Mouse (Mus musculus): ENCODE data around the gene Akna. TPM values are rescaled to one million over a fixed set of nuclear protein-coding genes. Genes with fewer than 3 reads are reported as not detected.

Gene Akna
- polyA plus RNA-seq, 1 experiment from 2014 or later: 8.8 TPM

- H3K27me3 ChIP-seq (replicated peaks; ENCODE audit: control insufficient read depth, insufficient read depth, low read length): no peaks in the 10 kb centered on the region
- H3K4me1 ChIP-seq (replicated peaks; ENCODE audit: control insufficient read depth, insufficient read depth, low read length): peaks cover 3% of the 10 kb centered on the region; the same call in 1 of the 2 replicates
- 7% methylated on average over 4 of the region's 4 CpGs for WGBS
- H3K4me2 ChIP-seq: no peak overlapping the region
- DNase-seq (ENCODE audit: low spot score): peak; percentile 78
- no peak overlapping the region for H3K9ac ChIP-seq (ENCODE audit: low read depth, low read length)
- no peak overlapping the region for H3K4me3 ChIP-seq (ENCODE audit: low read depth, low read length)
- no peaks in the 10 kb centered on the region; the same call in 1 of the 2 replicates for H3K36me3 ChIP-seq (ENCODE audit: control insufficient read depth, insufficient read depth, low read length)
- ATAC-seq (replicated peaks; ENCODE audit: low FRiP score): 0 out of 2 replicates have a peak, but pooled peaks have one; percentile 40
- no peak overlapping the region for H3K27ac ChIP-seq (ENCODE audit: low read depth, low read length)
- H3K9me3 ChIP-seq (ENCODE audit: control insufficient read depth, low read length): no peaks in the 10 kb centered on the region
Measured at GRCm38 (mm10) chr4:63368577-63368976, 34.6 kb downstream of the Akna start.

GRCm38 (mm10) chr4:63362150-63362549 lies 41.0 kb downstream of the Akna start, which contains the start of gene Orm2:
Gene Orm2, plus strand, starts transcription at chr4:63362449.
- WGBS: 80% methylated on average over 5 of the region's 5 CpGs
- no peak for ATAC-seq (replicated peaks; ENCODE audit: low FRiP score)
- Histone ChIP-seq H3K4me2 (no peak within 1 kb of the TSS), H3K9ac (ENCODE audit: low read depth, low read length) (no peak within 1 kb of the TSS), H3K4me1 (replicated peaks; ENCODE audit: control insufficient read depth, insufficient read depth, low read length) (no peaks in the 10 kb centered on the region), H3K36me3 (ENCODE audit: control insufficient read depth, insufficient read depth, low read length) (no peaks in the 10 kb centered on the region), H3K27ac (ENCODE audit: low read depth, low read length) (no peak within 1 kb of the TSS), H3K9me3 (ENCODE audit: control insufficient read depth, low read length) (no peaks in the 10 kb centered on the region), H3K27me3 (replicated peaks; ENCODE audit: control insufficient read depth, insufficient read depth, low read length) (no peaks in the 10 kb centered on the region), H3K4me3 (ENCODE audit: low read depth, low read length) (no peak within 1 kb of the TSS)
- DNase-seq (ENCODE audit: low spot score): no peak

DNA sequence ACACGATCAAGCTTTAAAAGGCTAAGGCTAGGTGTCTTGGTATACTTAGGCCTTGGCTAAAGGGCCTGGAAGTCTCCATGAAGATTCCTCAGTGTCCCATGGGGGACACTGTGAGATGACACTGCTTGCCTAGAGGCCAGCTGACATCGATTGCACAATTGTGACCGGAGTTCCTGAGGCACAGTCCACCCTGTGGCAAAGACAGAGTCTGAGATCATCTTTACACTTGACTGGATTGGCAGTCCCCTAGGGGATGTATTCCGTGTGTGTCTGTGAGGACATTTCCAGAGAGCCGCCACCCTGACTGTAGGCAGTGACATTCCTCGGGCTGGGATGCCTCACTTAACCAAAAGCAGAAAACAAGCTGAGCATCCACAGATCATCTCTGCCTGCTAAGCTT lies 43.3 kb downstream of the Akna start:
- ATAC-seq (replicated peaks; ENCODE audit: low FRiP score) (no peak), DNase-seq (ENCODE audit: low spot score) (no peak)
- no peak overlapping the region for H3K9ac ChIP-seq (ENCODE audit: low read depth, low read length)
- 77% methylated on average over 6 of the region's 6 CpGs for whole genome bisulfite sequencing
- H3K4me2 ChIP-seq: no peak overlapping the region
- no peaks in the 10 kb centered on the region; the same call in 1 of the 2 replicates for H3K4me1 ChIP-seq (replicated peaks; ENCODE audit: control insufficient read depth, insufficient read depth, low read length)
- H3K27me3 ChIP-seq (replicated peaks; ENCODE audit: control insufficient read depth, insufficient read depth, low read length): no peaks in the 10 kb centered on the region
- H3K4me3 ChIP-seq (ENCODE audit: low read depth, low read length): no peak overlapping the region
- H3K36me3 ChIP-seq (ENCODE audit: control insufficient read depth, insufficient read depth, low read length): no peaks in the 10 kb centered on the region
- H3K9me3 ChIP-seq (ENCODE audit: control insufficient read depth, low read length): no peaks in the 10 kb centered on the region
- no peak overlapping the region for H3K27ac ChIP-seq (ENCODE audit: low read depth, low read length)

DNA sequence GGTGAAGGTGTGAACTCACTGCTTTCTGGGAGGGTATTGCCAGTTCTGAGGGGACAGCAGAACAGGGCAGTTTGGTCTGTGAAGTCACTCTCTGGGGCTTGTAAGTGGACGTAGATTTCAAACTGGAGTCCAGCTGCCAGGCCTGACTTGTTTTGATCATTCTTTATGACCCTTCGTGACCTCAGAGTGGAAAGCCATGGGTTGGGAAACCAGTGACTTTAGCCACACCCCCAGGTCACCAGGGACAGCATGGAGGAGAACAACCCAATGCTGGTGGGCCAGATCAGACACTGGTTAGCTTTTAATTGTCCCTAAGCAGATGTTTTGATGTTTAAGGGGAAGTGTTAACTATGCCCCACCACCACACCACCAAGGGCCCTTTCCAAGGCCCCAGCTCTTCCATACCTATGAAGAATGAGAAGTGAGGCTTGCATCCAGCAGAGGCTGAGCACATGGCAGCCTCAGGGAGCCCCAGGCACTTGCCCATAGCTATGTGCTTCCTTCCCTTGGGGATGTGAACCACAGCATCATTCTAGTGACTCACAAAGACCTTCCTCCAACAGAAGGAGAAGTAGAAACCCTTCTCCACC lies 46.1 kb downstream of the Akna start:
- 0 out of 2 replicates have a peak, but pooled peaks have one; percentile 20 for ATAC-seq (replicated peaks; ENCODE audit: low FRiP score)

GRCm38 (mm10) chr4:63355877-63356665 lies 47.1 kb downstream of the Akna start, which contains the start of gene Orm3:
Gene Orm3, plus strand, starts transcription at chr4:63356162.
- Histone ChIP-seq H3K4me2 (no peak within 1 kb of the TSS), H3K4me3 (ENCODE audit: low read depth, low read length) (no peak within 1 kb of the TSS), H3K36me3 (ENCODE audit: control insufficient read depth, insufficient read depth, low read length) (no peaks in the 10 kb centered on the region), H3K9ac (ENCODE audit: low read depth, low read length) (no peak within 1 kb of the TSS), H3K4me1 (replicated peaks; ENCODE audit: control insufficient read depth, insufficient read depth, low read length) (no peaks in the 10 kb centered on the region; the same call in 1 of the 2 replicates), H3K9me3 (ENCODE audit: control insufficient read depth, low read length) (no peaks in the 10 kb centered on the region), H3K27ac (ENCODE audit: low read depth, low read length) (no peak within 1 kb of the TSS), H3K27me3 (replicated peaks; ENCODE audit: control insufficient read depth, insufficient read depth, low read length) (no peaks in the 10 kb centered on the region)
- DNase-seq (ENCODE audit: low spot score) (no peak), ATAC-seq (replicated peaks; ENCODE audit: low FRiP score) (no peak)
- WGBS: 62% methylated on average over 4 of the region's 4 CpGs

More for the DNA sequence above, 46.1 kb downstream of the Akna start:
- DNase-seq (ENCODE audit: low spot score): no peak
- 42% methylated on average over 2 of the region's 2 CpGs for WGBS
- Histone ChIP-seq H3K27ac (ENCODE audit: low read depth, low read length) (no peak overlapping the region), H3K9ac (ENCODE audit: low read depth, low read length) (no peak overlapping the region), H3K4me2 (no peak overlapping the region), H3K36me3 (ENCODE audit: control insufficient read depth, insufficient read depth, low read length) (no peaks in the 10 kb centered on the region), H3K9me3 (ENCODE audit: control insufficient read depth, low read length) (no peaks in the 10 kb centered on the region), H3K4me1 (replicated peaks; ENCODE audit: control insufficient read depth, insufficient read depth, low read length) (no peaks in the 10 kb centered on the region; the same call in 1 of the 2 replicates), H3K27me3 (replicated peaks; ENCODE audit: control insufficient read depth, insufficient read depth, low read length) (no peaks in the 10 kb centered on the region), H3K4me3 (ENCODE audit: low read depth, low read length) (no peak overlapping the region)

DNA sequence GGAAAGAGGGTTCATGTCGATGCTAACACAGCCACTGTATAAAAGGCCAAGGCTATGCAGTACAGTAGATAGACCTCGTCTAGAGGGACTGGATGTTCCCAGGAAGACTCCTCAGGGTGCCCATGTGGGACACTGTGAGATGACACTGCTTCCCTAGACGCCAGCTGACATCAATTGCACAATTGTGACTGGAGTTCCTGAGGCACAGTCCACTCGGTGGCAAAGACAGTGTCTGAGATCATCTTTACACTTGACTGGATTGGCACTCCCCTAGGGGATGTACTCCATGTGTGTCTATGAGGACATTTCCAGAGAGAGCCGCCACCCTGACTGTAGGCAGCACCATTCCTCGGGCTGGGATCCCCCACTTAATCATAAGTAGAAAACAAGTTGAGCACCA lies 54.6 kb downstream of the Akna start:
- DNase-seq (ENCODE audit: low spot score) (no peak), ATAC-seq (replicated peaks; ENCODE audit: low FRiP score) (no peak)
- H3K27ac ChIP-seq (ENCODE audit: low read depth, low read length): no peak overlapping the region
- no peaks in the 10 kb centered on the region for H3K36me3 ChIP-seq (ENCODE audit: control insufficient read depth, insufficient read depth, low read length)
- H3K27me3 ChIP-seq (replicated peaks; ENCODE audit: control insufficient read depth, insufficient read depth, low read length): no peaks in the 10 kb centered on the region
- H3K4me1 ChIP-seq (replicated peaks; ENCODE audit: control insufficient read depth, insufficient read depth, low read length): no peaks in the 10 kb centered on the region
- H3K9ac ChIP-seq (ENCODE audit: low read depth, low read length): no peak overlapping the region
- H3K9me3 ChIP-seq (ENCODE audit: control insufficient read depth, low read length): no peaks in the 10 kb centered on the region
- 71% methylated on average over 6 of the region's 6 CpGs for WGBS
- H3K4me2 ChIP-seq: no peak overlapping the region
- H3K4me3 ChIP-seq (ENCODE audit: low read depth, low read length): no peak overlapping the region

DNA sequence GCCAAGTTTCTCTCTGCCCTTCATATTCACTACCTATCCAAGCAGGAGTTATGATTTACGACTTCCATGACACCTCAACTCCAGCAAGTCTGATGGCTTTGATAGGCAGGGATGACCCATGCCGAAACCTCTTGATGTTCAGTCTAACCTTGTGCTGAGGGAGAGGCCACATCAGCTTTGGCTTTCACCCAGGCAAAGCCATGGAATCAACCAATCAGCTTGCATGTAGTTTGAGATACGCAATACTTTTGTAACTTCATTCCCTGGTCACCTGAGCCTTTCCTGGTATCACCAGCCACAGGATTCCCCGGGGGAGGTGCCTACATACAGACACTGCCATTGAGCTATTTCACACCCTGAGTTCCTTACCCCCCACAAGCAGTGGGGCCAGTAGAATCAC lies 56.5 kb downstream of the Akna start:
- no peak for DNase-seq (ENCODE audit: low spot score)
- no peaks in the 10 kb centered on the region for H3K9me3 ChIP-seq (ENCODE audit: control insufficient read depth, low read length)
- H3K4me1 ChIP-seq (replicated peaks; ENCODE audit: control insufficient read depth, insufficient read depth, low read length): no peaks in the 10 kb centered on the region
- 78% methylated on average over 4 of the region's 4 CpGs for WGBS
- H3K4me2 ChIP-seq: no peak overlapping the region
- no peak overlapping the region for H3K27ac ChIP-seq (ENCODE audit: low read depth, low read length)
- no peaks in the 10 kb centered on the region for H3K36me3 ChIP-seq (ENCODE audit: control insufficient read depth, insufficient read depth, low read length)
- no peaks in the 10 kb centered on the region for H3K27me3 ChIP-seq (replicated peaks; ENCODE audit: control insufficient read depth, insufficient read depth, low read length)
- H3K4me3 ChIP-seq (ENCODE audit: low read depth, low read length): no peak overlapping the region
- no peak for ATAC-seq (replicated peaks; ENCODE audit: low FRiP score)
- no peak overlapping the region for H3K9ac ChIP-seq (ENCODE audit: low read depth, low read length)

DNA sequence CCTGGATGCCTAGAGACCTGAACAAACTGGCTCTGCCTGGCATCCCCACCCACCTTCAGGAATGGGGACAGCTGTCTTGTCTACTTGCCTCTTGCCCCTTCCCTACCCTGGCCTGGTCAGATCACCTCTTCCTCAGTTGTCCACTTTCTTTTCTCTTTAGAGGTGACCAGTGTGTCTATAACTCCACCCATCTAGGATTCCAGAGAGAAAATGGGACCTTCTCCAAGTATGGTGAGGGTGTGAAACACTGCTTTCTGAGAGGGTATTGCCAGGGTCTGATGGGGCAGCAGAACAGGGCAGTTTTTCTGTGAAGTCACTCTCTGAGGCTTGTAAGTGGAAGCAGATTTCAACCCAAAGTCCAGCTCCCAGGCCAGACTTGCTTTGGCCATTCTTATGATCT lies 57.9 kb downstream of the Akna start:
- no peak overlapping the region for H3K4me3 ChIP-seq (ENCODE audit: low read depth, low read length)
- H3K36me3 ChIP-seq (ENCODE audit: control insufficient read depth, insufficient read depth, low read length): no peaks in the 10 kb centered on the region
- ATAC-seq (replicated peaks; ENCODE audit: low FRiP score) (no peak), DNase-seq (ENCODE audit: low spot score) (no peak)
- no peak overlapping the region for H3K4me2 ChIP-seq
- no peaks in the 10 kb centered on the region for H3K4me1 ChIP-seq (replicated peaks; ENCODE audit: control insufficient read depth, insufficient read depth, low read length)
- no peak overlapping the region for H3K27ac ChIP-seq (ENCODE audit: low read depth, low read length)
- H3K9me3 ChIP-seq (ENCODE audit: control insufficient read depth, low read length): no peaks in the 10 kb centered on the region
- H3K9ac ChIP-seq (ENCODE audit: low read depth, low read length): no peak overlapping the region
- H3K27me3 ChIP-seq (replicated peaks; ENCODE audit: control insufficient read depth, insufficient read depth, low read length): no peaks in the 10 kb centered on the region

DNA sequence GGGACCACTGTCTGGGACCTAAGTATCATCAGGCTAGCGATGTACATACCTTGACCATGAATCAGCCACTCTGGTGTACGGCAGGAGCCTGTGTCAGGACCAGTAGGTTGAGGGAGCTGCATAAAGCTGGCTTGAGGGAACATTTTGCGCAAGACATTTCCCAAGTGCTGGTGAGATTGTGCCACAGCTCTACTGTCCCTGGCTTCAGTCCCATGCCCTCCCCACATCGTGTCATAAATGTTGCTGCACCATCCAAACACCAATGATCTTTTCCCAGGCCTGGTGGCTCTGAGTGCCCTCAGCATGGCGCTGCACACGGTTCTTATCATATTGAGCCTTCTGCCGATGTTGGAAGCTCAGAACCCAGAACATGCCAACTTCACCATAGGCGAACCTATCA lies 58.9 kb downstream of the Akna start, which contains the start of gene Orm1:
Gene Orm1 (plus strand): TSS at position 266 of the 400 bp plus-strand sequence.
- ATAC-seq (replicated peaks; ENCODE audit: low FRiP score) (no peak), DNase-seq (ENCODE audit: low spot score) (no peak)
- WGBS: 80% methylated on average over 8 of the region's 8 CpGs
- Histone ChIP-seq H3K9me3 (ENCODE audit: control insufficient read depth, low read length) (no peaks in the 10 kb centered on the region), H3K4me1 (replicated peaks; ENCODE audit: control insufficient read depth, insufficient read depth, low read length) (no peaks in the 10 kb centered on the region), H3K9ac (ENCODE audit: low read depth, low read length) (no peak within 1 kb of the TSS), H3K4me2 (no peak within 1 kb of the TSS), H3K27ac (ENCODE audit: low read depth, low read length) (no peak within 1 kb of the TSS), H3K36me3 (ENCODE audit: control insufficient read depth, insufficient read depth, low read length) (no peaks in the 10 kb centered on the region), H3K4me3 (ENCODE audit: low read depth, low read length) (no peak within 1 kb of the TSS), H3K27me3 (replicated peaks; ENCODE audit: control insufficient read depth, insufficient read depth, low read length) (no peaks in the 10 kb centered on the region)
